Mouse (Mus musculus): ENCODE data around the gene Slc23a4.

- no peak for TF ChIP-seq TAL1 (IDR thresholded peaks at IDR 0.05; ENCODE audit: low read length)
- TF ChIP-seq GATA1 (IDR thresholded peaks at IDR 0.05; ENCODE audit: low read length), result no peak
Observed at GRCm38 (mm10) chr6:34904361-34904760, 83.8 kb downstream of the Slc23a4 start.
